Mouse (Mus musculus) embryonic fibroblast, embryonic 13.5 days (primary cell): ENCODE measurements around the gene Cntnap5b. TPM values are rescaled to one million over a fixed set of nuclear protein-coding genes. Genes with fewer than 3 reads are reported as not detected.

ENCODE experiments used
- H3K27ac ChIP-seq: 2 replicates; pipeline ENCODE4 v1.5.1; 2012; ENCODE audit warnings: low read length, control low read depth, inconsistent platforms; ENCODE audit not compliant: insufficient read depth
- H3K4me1 ChIP-seq: 2 replicates; pipeline ENCODE4 v1.6.1; 2011; ENCODE audit warnings: low read length; ENCODE audit not compliant: control insufficient read depth, insufficient read depth
- H3K4me3 ChIP-seq: 2 replicates; pipeline ENCODE4 v1.5.1; 2011; ENCODE audit warnings: mild to moderate bottlenecking, control low read depth, low read length; ENCODE audit not compliant: insufficient read depth
- CTCF ChIP-seq: IDR thresholded peaks from 2 replicates; pipeline ENCODE4 v1.5.1; 2011; ENCODE audit warnings: mild to moderate bottlenecking, control low read depth, low read length, moderate library complexity, borderline replicate concordance; ENCODE audit not compliant: insufficient read depth
- POLR2A ChIP-seq: IDR thresholded peaks from 2 replicates; pipeline ENCODE4 v1.6.1; 2011; ENCODE audit warnings: low read depth, mild to moderate bottlenecking, control low read depth, low read length, moderate library complexity
- polyA plus RNA-seq: library from polyadenylated mRNA; stranded (reverse); fragments of >200 nt; gene quantifications from 2 replicates; pipeline ENCODE4 v1.2.4, GENCODE M21; 2011; ENCODE audit warnings: low read depth; ENCODE audit not compliant: missing spikeins, insufficient read length

The Cntnap5b gene
- polyA plus RNA-seq, 1 experiment = not detected

GRCm38 (mm10) chr1:100394034-100394433 lies 621.5 kb downstream of the Cntnap5b start:
- Histone ChIP-seq H3K4me1 (no peaks in the 10 kb centered on the region), H3K27ac (no peak overlapping the region), H3K4me3 (no peak overlapping the region)
- no peak for TF ChIP-seq POLR2A
- no peak for TF ChIP-seq CTCF

- TF ChIP-seq POLR2A = no peak
- TF ChIP-seq CTCF = no peak
- no peaks in the 10 kb centered on the region for H3K4me1 ChIP-seq
- no peak overlapping the region for H3K27ac ChIP-seq
Observed at GRCm38 (mm10) chr1:100416658-100417224, 644.2 kb downstream of the Cntnap5b start.

GRCm38 (mm10) chr1:100430038-100430774 lies 657.6 kb downstream of the Cntnap5b start:
- Histone ChIP-seq H3K4me3 (no peak overlapping the region), H3K4me1 (no peaks in the 10 kb centered on the region), H3K27ac (no peak overlapping the region)
- TF ChIP-seq POLR2A (no peak), CTCF (no peak)

More at GRCm38 (mm10) chr1:100416658-100417224, 644.2 kb downstream of the Cntnap5b start:
- no peak overlapping the region for H3K4me3 ChIP-seq

- H3K4me3 ChIP-seq = no peak overlapping the region
- no peaks in the 10 kb centered on the region for H3K4me1 ChIP-seq
- no peak overlapping the region for H3K27ac ChIP-seq
- no peak for TF ChIP-seq POLR2A
- no peak for TF ChIP-seq CTCF
Observed at GRCm38 (mm10) chr1:100463877-100464276, 691.3 kb downstream of the Cntnap5b start.

GRCm38 (mm10) chr1:100465226-100465625 lies 692.7 kb downstream of the Cntnap5b start:
- TF ChIP-seq CTCF (no peak), POLR2A (no peak)
- Histone ChIP-seq H3K27ac (no peak overlapping the region), H3K4me1 (no peaks in the 10 kb centered on the region), H3K4me3 (no peak overlapping the region)

- no peaks in the 10 kb centered on the region for H3K4me1 ChIP-seq
- H3K4me3 ChIP-seq = no peak overlapping the region
- TF ChIP-seq CTCF = no peak
- TF ChIP-seq POLR2A = no peak
- no peak overlapping the region for H3K27ac ChIP-seq
Observed at GRCm38 (mm10) chr1:100467595-100467994, 695.0 kb downstream of the Cntnap5b start.

- Histone ChIP-seq H3K4me3 (no peak overlapping the region), H3K27ac (no peak overlapping the region), H3K4me1 (no peaks in the 10 kb centered on the region)
- TF ChIP-seq POLR2A (no peak), CTCF (no peak)
Observed at GRCm38 (mm10) chr1:100509866-100510265, 737.3 kb downstream of the Cntnap5b start.
